Mouse (Mus musculus) brain, adult 10 weeks (tissue): ENCODE data around the gene Il1rn. TPM values are rescaled to one million over a fixed set of nuclear protein-coding genes. Genes with fewer than 3 reads are reported as not detected.

Experiments
- polyA plus RNA-seq: library from polyadenylated mRNA; stranded (reverse); fragments of 350-450 nt; fragmentation: Illumina TruSeq; extraction: RNeasy Lipid Tissue Mini Kit (QIAGEN cat#74804); gene quantifications from one replicate; pipeline ENCODE4 v1.2.3, GENCODE M21; 2015; ENCODE audit warnings: low read depth, low replicate concordance

Il1rn gene
- not detected for polyA plus RNA-seq

GRCm38 (mm10) chr2:24336545-24336944, at the start of gene Il1rn:
Gene Il1rn, plus strand, starts transcription at chr2:24336853.

GRCm38 (mm10) chr2:24290896-24291295, 45.8 kb upstream of the Il1rn start, which contains the start of gene Il1f10:
Gene Il1f10, plus strand, starts transcription at chr2:24291196.

GRCm38 (mm10) chr2:24367030-24367894, 30.6 kb downstream of the Il1rn start, which contains the start of gene Psd4:
Gene Psd4, plus strand, starts transcription at chr2:24367580.

Other genes starting within 250 kb of the Il1rn start
- not detected for gene Tbpl2, start 240.3 kb upstream of the Il1rn start, polyA plus RNA-seq
- gene Il1f8, start 183.7 kb upstream of the Il1rn start, polyA plus RNA-seq = not detected
- not detected for gene Il1f9, start 150.4 kb upstream of the Il1rn start, polyA plus RNA-seq
- not detected for gene Il1f6, start 121.4 kb upstream of the Il1rn start, polyA plus RNA-seq
- gene Il1f5, start 59.9 kb upstream of the Il1rn start, polyA plus RNA-seq = 0.28 TPM
- not detected for gene Il1f10, start 45.7 kb upstream of the Il1rn start, polyA plus RNA-seq
- 0.51 TPM for gene Psd4, start 30.7 kb downstream of the Il1rn start, polyA plus RNA-seq
- 0.22 TPM for gene Pax8, start 138.7 kb downstream of the Il1rn start, polyA plus RNA-seq